Mouse (Mus musculus) left cerebral cortex, adult 2 months (tissue): ENCODE measurements around the gene Lamb2. TPM values are rescaled to one million over a fixed set of nuclear protein-coding genes. Genes with fewer than 3 reads are reported as not detected.
A peak's percentile ranks its signal among the peaks of the same experiment; 100 is the strongest.

Experiments used
- DNase-seq, 2 experiments: peaks; one replicate each; pipeline ENCODE4 v3.0.0; 2021 to 2022; ENCODE audit warnings: low spot score in 2 of 2, mixed read lengths in 1 of 2; ENCODE audit errors: extremely low spot score in 1 of 2
- H3K27ac ChIP-seq: fragments of 200-600 bp; 2 replicates; pipeline ENCODE4 v1.8.1; 2022
- H3K4me3 ChIP-seq: fragments of 200-600 bp; 2 replicates; pipeline ENCODE4 v1.8.1; 2022
- CTCF ChIP-seq: fragments of 200-600 bp; IDR thresholded peaks from 2 replicates; pipeline ENCODE4 v1.8.1; 2022; ENCODE audit warnings: antibody characterized with exemption, mild to moderate bottlenecking, moderate library complexity
- intact Hi-C: fragments of 180-260 bp; cut with DNase I; formaldehyde crosslinking; loops from one replicate; pipeline ENCODE4 v1.15.1; 2025
- total RNA-seq, 2 experiments: library from RNA; stranded (reverse); gene quantifications; 2 replicates each; pipeline ENCODE4 v1.2.3; 2021

Gene Lamb2
- total RNA-seq, 2 experiments from 2014 or later: 28.2 to 29.4 TPM

- Histone ChIP-seq H3K27ac (no peak overlapping the region), H3K4me3 (no peak overlapping the region)
- DNase-seq: no peak
- TF ChIP-seq CTCF: no peak
- intact Hi-C loops: no loop called here
Observed at GRCm38 (mm10) chr9:108488403-108488802, 8.9 kb downstream of the Lamb2 start.

GRCm38 (mm10) chr9:108489215-108489614 is 9.7 kb downstream of the Lamb2 start:
- DNase-seq: no peak
- H3K4me3 ChIP-seq: no peak overlapping the region
- no peak for TF ChIP-seq CTCF
- H3K27ac ChIP-seq: no peak overlapping the region
- intact Hi-C loops: no loop called here

- peak overlapping the region; percentile 98 for H3K4me3 ChIP-seq
- DNase-seq: no peak
- peak overlapping the region; percentile 96 for H3K27ac ChIP-seq
- intact Hi-C loops: loop anchor here (2.0 to 10.0 kb wide), 2 partner anchors 27 to 915 kb away; partner anchors contain the start of genes Hyal1, Naa80 and Qrich1
- no peak for TF ChIP-seq CTCF
Observed at GRCm38 (mm10) chr9:108489702-108490558, 10.4 kb downstream of the Lamb2 start.

DNA sequence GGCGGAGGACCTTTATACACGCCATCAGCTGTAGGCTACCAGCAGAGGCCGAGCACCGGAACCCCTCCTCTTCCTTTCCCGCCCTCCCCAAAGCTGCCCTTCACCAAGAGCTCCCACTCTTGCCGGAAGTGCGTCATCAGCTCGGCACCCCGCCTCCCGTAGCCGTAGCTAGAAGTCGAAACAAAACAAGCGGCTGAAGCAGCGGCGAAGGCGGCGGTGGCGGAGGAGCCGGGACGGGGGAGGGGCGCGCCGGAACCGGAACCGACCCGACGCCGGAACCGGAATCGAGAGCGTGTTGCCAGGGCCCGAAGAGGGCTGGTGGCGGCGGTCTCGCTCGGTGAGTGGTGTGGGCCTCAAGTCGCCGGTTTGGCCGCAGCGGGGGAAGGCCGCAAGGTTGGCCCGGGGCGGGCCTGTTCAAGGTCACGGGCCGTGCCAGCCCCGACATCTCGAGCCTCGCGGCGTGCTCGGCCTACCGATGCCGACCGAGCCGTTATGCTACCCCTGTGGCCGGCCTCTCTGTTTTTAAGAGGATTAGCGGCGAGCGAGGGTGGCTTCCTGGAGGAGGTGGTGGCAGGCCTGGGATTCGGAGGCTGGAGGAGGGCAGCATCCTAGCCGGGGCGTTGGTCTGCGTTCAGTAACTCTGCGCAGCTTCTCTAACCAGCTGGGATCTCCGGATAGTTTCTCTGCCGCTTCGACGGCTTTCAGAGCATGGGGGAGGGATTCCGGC is 11.2 kb downstream of the Lamb2 start, which contains the start of gene Usp19:
TSS of gene Usp19 (plus strand) at position 44 of the 727 bp plus-strand sequence.
- peak; percentile 94 to 95 for DNase-seq
- Histone ChIP-seq H3K27ac (peak within 1 kb of the TSS; percentile 96), H3K4me3 (peak within 1 kb of the TSS; percentile 98)
- TF ChIP-seq CTCF: no peak
- intact Hi-C loops: loop anchor here (2.0 to 10.0 kb wide), 2 partner anchors 26 to 916 kb away; partner anchors contain the start of genes Hyal1, Naa80 and Qrich1

DNA sequence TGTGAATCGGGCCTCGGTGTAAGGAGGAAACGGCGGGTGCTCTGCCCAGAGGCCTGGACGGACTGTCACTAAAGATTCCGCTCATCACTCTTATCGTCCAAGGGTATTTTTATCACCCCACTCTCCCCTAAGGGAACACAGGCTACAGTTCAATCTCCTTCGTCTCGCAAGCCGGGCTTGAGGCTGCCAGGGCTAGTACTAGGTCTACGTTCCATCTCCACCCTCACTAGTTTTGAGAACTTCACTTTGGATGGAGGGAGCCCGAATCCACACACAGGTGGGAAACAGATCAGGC is 11.7 kb downstream of the Lamb2 start:
- no peak for DNase-seq
- H3K27ac ChIP-seq: peak overlapping the region; percentile 96
- TF ChIP-seq CTCF: no peak
- H3K4me3 ChIP-seq: peak overlapping the region; percentile 98
- intact Hi-C loops: loop anchor here (2.0 to 10.0 kb wide), 2 partner anchors 26 to 916 kb away; partner anchors contain the start of genes Hyal1, Naa80 and Qrich1

DNA sequence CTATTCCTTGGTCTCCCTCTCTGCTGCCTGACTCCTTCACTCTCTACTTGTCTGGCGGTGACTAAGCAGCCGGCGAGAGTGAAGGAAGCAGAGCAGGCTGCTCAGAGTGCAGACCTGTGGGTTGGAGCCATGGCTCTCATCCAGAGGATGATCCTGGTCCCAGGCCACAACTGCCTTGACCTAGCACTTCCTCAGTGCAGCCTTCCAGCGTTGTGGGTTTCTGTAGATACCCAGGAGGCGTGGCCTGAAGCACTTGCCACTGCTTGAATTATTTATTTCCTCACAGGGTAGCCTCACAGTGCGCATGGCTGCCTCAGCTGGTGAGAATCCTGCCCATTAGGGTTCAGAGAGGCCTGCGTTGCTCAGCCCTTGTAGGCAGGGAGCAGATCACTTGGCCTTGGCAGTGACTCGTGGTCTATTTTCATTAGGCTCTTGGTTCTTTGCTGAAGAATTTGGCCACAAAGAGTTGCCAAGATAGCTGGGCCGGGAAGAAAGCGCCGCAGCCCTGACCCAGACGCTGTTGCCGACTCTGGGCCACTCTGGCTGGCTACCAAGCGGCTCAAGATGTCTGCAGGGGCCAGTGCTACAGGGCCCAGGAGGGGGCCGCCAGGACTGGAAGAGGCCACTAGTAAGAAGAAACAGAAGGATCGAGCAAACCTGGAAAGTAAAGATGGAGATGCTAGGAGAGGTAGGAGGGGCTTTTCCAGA is 12.7 kb downstream of the Lamb2 start:
- intact Hi-C loops: loop anchor here (2.0 to 10.0 kb wide), 2 partner anchors 15 to 917 kb away; partner anchors contain the start of genes Hyal1, Naa80 and Qars
- DNase-seq: no peak
- no peak overlapping the region; the same call in 1 of the 2 replicates for H3K27ac ChIP-seq
- peak overlapping the region; percentile 98; the same call in 1 of the 2 replicates for H3K4me3 ChIP-seq
- no peak for TF ChIP-seq CTCF

DNA sequence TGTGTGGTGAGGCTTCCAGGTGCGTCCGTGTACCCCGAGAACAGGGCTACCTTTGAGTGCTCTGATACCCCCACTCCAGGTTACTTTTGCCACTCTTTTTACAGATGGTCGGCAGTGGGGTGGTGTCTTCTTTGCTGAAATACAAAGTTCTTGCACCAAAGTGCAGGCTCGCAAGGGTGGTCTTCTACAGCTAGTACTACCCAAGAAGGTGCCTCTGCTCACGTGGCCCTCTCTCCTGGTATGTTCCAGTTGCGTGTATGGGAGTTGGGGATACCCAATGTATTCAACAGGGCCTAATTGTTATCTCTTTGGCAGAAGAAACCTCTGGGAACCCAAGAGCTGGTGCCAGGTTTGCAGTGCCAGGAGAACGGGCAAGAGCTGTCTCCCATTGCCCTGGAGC is 13.7 kb downstream of the Lamb2 start:
- no peak overlapping the region for H3K27ac ChIP-seq
- no peak for DNase-seq
- intact Hi-C loops: loop anchor here (2.0 to 10.0 kb wide), 2 partner anchors 14 to 918 kb away; partner anchors contain the start of genes Hyal1, Naa80 and Qars
- no peak overlapping the region for H3K4me3 ChIP-seq
- TF ChIP-seq CTCF: no peak

DNA sequence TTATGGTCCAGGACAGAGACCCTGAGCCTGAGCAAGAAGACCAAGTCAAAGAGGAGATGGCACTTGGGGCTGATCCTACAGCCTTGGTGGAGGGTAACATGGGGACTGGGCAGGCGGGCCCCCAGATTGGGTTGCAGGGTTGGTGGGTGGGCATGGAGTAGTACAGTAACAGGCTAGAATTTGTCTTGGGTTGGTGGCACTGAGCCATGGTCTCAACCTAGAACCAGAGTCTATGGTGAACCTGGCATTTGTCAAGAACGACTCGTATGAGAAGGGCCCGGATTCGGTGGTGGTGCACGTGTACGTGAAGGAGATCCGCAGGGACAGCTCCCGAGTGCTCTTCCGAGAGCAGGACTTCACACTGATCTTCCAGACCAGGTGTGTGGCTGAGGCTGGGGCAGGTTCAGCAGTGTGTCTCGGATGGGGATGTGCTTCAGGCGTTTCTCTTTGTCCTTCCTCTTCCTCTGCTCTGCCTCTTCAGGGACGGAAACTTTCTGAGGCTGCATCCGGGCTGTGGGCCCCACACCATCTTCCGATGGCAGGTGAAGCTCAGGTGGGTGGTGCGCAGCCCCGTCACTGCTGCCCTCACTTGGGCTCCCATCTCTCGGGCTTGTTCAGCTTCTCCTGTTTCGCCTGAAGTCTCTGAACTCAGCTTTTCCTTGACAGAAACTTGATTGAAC is 14.8 kb downstream of the Lamb2 start:
- Histone ChIP-seq H3K4me3 (no peak overlapping the region), H3K27ac (no peak overlapping the region)
- no peak for TF ChIP-seq CTCF
- intact Hi-C loops: loop anchor here (10.0 kb wide), 1 partner anchor 919 kb away; the partner anchor contains the start of genes Hyal1 and Naa80
- DNase-seq: no peak

- no peak for TF ChIP-seq CTCF
- no peak overlapping the region for H3K27ac ChIP-seq
- H3K4me3 ChIP-seq: no peak overlapping the region
- DNase-seq: no peak
- intact Hi-C loops: loop anchor here (10.0 kb wide), 1 partner anchor 920 kb away; the partner anchor contains the start of genes Hyal1 and Naa80
Observed at GRCm38 (mm10) chr9:108494905-108495304, 15.4 kb downstream of the Lamb2 start.

DNA sequence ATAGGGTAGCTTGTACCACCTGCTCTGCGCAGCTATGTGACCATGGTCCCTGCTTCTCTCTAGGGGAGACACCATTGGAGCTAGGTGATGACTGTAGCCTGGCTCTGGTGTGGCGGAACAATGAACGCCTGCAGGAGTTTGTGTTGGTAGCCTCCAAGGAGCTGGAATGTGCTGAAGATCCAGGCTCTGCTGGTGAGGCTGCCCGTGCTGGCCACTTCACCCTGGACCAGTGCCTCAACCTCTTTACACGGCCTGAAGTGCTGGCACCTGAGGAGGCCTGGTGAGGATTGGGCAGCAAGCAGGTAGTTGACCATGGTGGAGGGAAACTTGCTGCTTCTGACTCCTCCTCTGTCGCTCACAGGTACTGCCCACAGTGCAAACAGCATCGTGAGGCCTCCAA is 19.7 kb downstream of the Lamb2 start:
- Histone ChIP-seq H3K4me3 (no peak overlapping the region), H3K27ac (no peak overlapping the region)
- TF ChIP-seq CTCF: no peak
- intact Hi-C loops: loop anchor here (10.0 kb wide), 1 partner anchor 924 kb away; the partner anchor contains the start of genes Hyal1 and Naa80
- DNase-seq: no peak

- Histone ChIP-seq H3K4me3 (no peak overlapping the region), H3K27ac (no peak overlapping the region)
- no peak for TF ChIP-seq CTCF
- intact Hi-C loops: loop anchor here (10.0 kb wide), 1 partner anchor 925 kb away; the partner anchor contains the start of genes Hyal1 and Naa80
- DNase-seq: no peak
Observed at GRCm38 (mm10) chr9:108499943-108500342, 20.4 kb downstream of the Lamb2 start.
